Mouse (Mus musculus): ENCODE measurements around the gene Slc25a38. TPM values are rescaled to one million over a fixed set of nuclear protein-coding genes. Genes with fewer than 3 reads are reported as not detected.

Slc25a38 gene
- total RNA-seq, 2 experiments from 2014 or later: 26.1 to 26.4 TPM

- no peak for DNase-seq (ENCODE audit: low spot score in 2 of 2)
- Histone ChIP-seq H3K4me3 (no peak overlapping the region), H3K27ac (no peak overlapping the region)
- TF ChIP-seq CTCF (conservative IDR thresholded peaks at IDR 0.05): no peak
These were observed 2.3 kb downstream of the Slc25a38 start for GRCm38 (mm10) chr9:120112472-120112871.

GRCm38 (mm10) chr9:120113456-120113855 is 3.3 kb downstream of the Slc25a38 start:
- Histone ChIP-seq H3K27ac (no peak overlapping the region), H3K4me3 (no peak overlapping the region)
- DNase-seq (ENCODE audit: low spot score in 2 of 2): no peak
- TF ChIP-seq CTCF (conservative IDR thresholded peaks at IDR 0.05): no peak

- no peak for TF ChIP-seq CTCF (conservative IDR thresholded peaks at IDR 0.05)
- DNase-seq (ENCODE audit: low spot score in 2 of 2): no peak
- H3K4me3 ChIP-seq: no peak overlapping the region
These were observed 4.0 kb downstream of the Slc25a38 start for GRCm38 (mm10) chr9:120114051-120114788.

GRCm38 (mm10) chr9:120114789-120115151 is 4.6 kb downstream of the Slc25a38 start:
- H3K4me3 ChIP-seq: no peak overlapping the region
- TF ChIP-seq CTCF (conservative IDR thresholded peaks at IDR 0.05): no peak
- no peak overlapping the region for H3K27ac ChIP-seq
- no peak for DNase-seq (ENCODE audit: low spot score in 2 of 2)

More at GRCm38 (mm10) chr9:120114051-120114788, 4.0 kb downstream of the Slc25a38 start:
- H3K27ac ChIP-seq: no peak overlapping the region

- Histone ChIP-seq H3K4me3 (no peak overlapping the region), H3K27ac (no peak overlapping the region)
- DNase-seq (ENCODE audit: low spot score in 2 of 2): no peak
- no peak for TF ChIP-seq CTCF (conservative IDR thresholded peaks at IDR 0.05)
These were observed 5.4 kb downstream of the Slc25a38 start for GRCm38 (mm10) chr9:120115580-120115979.

- no peak for TF ChIP-seq CTCF (conservative IDR thresholded peaks at IDR 0.05)
- H3K4me3 ChIP-seq: no peak overlapping the region
- H3K27ac ChIP-seq: no peak overlapping the region
- no peak for DNase-seq (ENCODE audit: low spot score in 2 of 2)
These were observed 6.0 kb downstream of the Slc25a38 start for GRCm38 (mm10) chr9:120116184-120116624.

GRCm38 (mm10) chr9:120118212-120118611 is 8.0 kb downstream of the Slc25a38 start:
- TF ChIP-seq CTCF (conservative IDR thresholded peaks at IDR 0.05): no peak

GRCm38 (mm10) chr9:120120503-120120902 is 10.3 kb downstream of the Slc25a38 start:
- no peak overlapping the region for H3K27ac ChIP-seq
- no peak for DNase-seq (ENCODE audit: low spot score in 2 of 2)
- no peak overlapping the region for H3K4me3 ChIP-seq
- TF ChIP-seq CTCF (conservative IDR thresholded peaks at IDR 0.05): no peak

More at GRCm38 (mm10) chr9:120118212-120118611, 8.0 kb downstream of the Slc25a38 start:
- Histone ChIP-seq H3K27ac (no peak overlapping the region), H3K4me3 (no peak overlapping the region)
- DNase-seq (ENCODE audit: low spot score in 2 of 2): no peak

- no peak for TF ChIP-seq CTCF (conservative IDR thresholded peaks at IDR 0.05)
- DNase-seq (ENCODE audit: low spot score in 2 of 2): no peak
- peak overlapping the region; percentile 88 for H3K27ac ChIP-seq
- peak overlapping the region; percentile 95 for H3K4me3 ChIP-seq
These were observed 16.7 kb downstream of the Slc25a38 start for GRCm38 (mm10) chr9:120126868-120127267.

- peak within 1 kb of the TSS; percentile 95 for H3K4me3 ChIP-seq
- H3K27ac ChIP-seq: peak within 1 kb of the TSS; percentile 91
- no peak for TF ChIP-seq CTCF (conservative IDR thresholded peaks at IDR 0.05)
- DNase-seq (ENCODE audit: low spot score in 2 of 2): peak; percentile 95 to 98
These were observed 17.5 kb downstream of the Slc25a38 start, which contains the start of gene Rpsa for GRCm38 (mm10) chr9:120127538-120128251. TSS of gene Rpsa (plus strand) at chr9:120127689.

GRCm38 (mm10) chr9:120129276-120129675 is 19.1 kb downstream of the Slc25a38 start:
- Histone ChIP-seq H3K4me3 (peak overlapping the region; percentile 95; the same call in 1 of the 2 replicates), H3K27ac (no peak overlapping the region)
- no peak for TF ChIP-seq CTCF (conservative IDR thresholded peaks at IDR 0.05)
- no peak for DNase-seq (ENCODE audit: low spot score in 2 of 2)

- Histone ChIP-seq H3K27ac (no peak overlapping the region), H3K4me3 (no peak overlapping the region)
- TF ChIP-seq CTCF (conservative IDR thresholded peaks at IDR 0.05): no peak
- no peak for DNase-seq (ENCODE audit: low spot score in 2 of 2)
These were observed 21.7 kb downstream of the Slc25a38 start for GRCm38 (mm10) chr9:120131784-120132288.
